In genomic region chr5:114365043-114365752, GRCm38 (mm10) we compare ENCODE assay signal across 9 mouse cellular contexts. TPM values are rescaled to one million over a fixed set of nuclear protein-coding genes. Genes with fewer than 3 reads are reported as not detected.
DNase-seq lines count a peak whose midpoint lies in the region; ATAC-seq lines count a peak whose summit lies in the region.
"Had no signal": no experiment of that assay in that cellular context is flagged by ENCODE, and none has a peak within 500 bp of the region (broad histone marks: within the 10 kb centered on the region; RNA-seq: fewer than 3 reads in every experiment).

No protein-coding gene starts in this region.

- H3K9ac ChIP-seq in heart, embryonic 12.5 days, result no peak overlapping the region
- H3K9ac ChIP-seq in hindbrain, embryonic 11.5 days (ENCODE audit: low read depth, low read length), result no peak overlapping the region

- WGBS in heart, embryonic 12.5 days, result 76% methylated on average over 23 of the region's 23 CpGs
- 97% methylated on average over 23 of the region's 23 CpGs for WGBS in hindbrain, embryonic 11.5 days

- no peak overlapping the region for H3K27ac ChIP-seq in heart, embryonic 12.5 days (ENCODE audit: poor library complexity, severe bottlenecking)
- no peak overlapping the region for H3K27ac ChIP-seq in hindbrain, embryonic 11.5 days (ENCODE audit: low read depth, low read length)

- H3K27me3 ChIP-seq in heart, embryonic 12.5 days (replicated peaks), result no peaks in the 10 kb centered on the region
- H3K27me3 ChIP-seq in hindbrain, embryonic 11.5 days (ENCODE audit: control insufficient read depth, insufficient read depth, low read length), result no peaks in the 10 kb centered on the region

- H3K4me1 ChIP-seq in heart, embryonic 12.5 days (replicated peaks), result peaks cover 23% of the 10 kb centered on the region
- no peaks in the 10 kb centered on the region for H3K4me1 ChIP-seq in hindbrain, embryonic 11.5 days (replicated peaks; ENCODE audit: control insufficient read depth, insufficient read depth, low read length)

- DNase-seq in heart, adult 18-20 months, result peak; percentile 51 to 63
- peak; percentile 72 for DNase-seq in adrenal gland, adult 2 months
- DNase-seq in lung, postnatal 25 days (ENCODE audit: low spot score), result peak; percentile 91
- no peak for DNase-seq in left cerebral cortex, postnatal 4 days
- DNase-seq in layer of hippocampus, adult 18-20 months (ENCODE audit: low spot score in 2 of 2), result no peak
- no peak for DNase-seq in hindbrain, embryonic 11.5 days (ENCODE audit: low spot score)

- intact Hi-C loops in left cerebral cortex, postnatal 4 days (cut with DNase I), result no loop called here

- H3K4me2 ChIP-seq in heart, embryonic 12.5 days, result no peak overlapping the region
- no peak overlapping the region for H3K4me2 ChIP-seq in hindbrain, embryonic 11.5 days (replicated peaks; ENCODE audit: low read depth, low read length)
- H3K4me2 ChIP-seq: midbrain, embryonic 11.5 days had no signal

- no peak overlapping the region for H3K4me3 ChIP-seq in heart, embryonic 12.5 days
- no peak overlapping the region for H3K4me3 ChIP-seq in hindbrain, embryonic 11.5 days (ENCODE audit: low read depth, low read length)

- H3K36me3 ChIP-seq in heart, embryonic 12.5 days, result peaks cover 99% of the 10 kb centered on the region
- H3K36me3 ChIP-seq in hindbrain, embryonic 11.5 days (ENCODE audit: control insufficient read depth, insufficient read depth, low read length), result peaks cover 17% of the 10 kb centered on the region

- ATAC-seq in heart, embryonic 12.5 days (ENCODE audit: insufficient number of reproducible peaks, low FRiP score), result no peak
- ATAC-seq in hematopoietic stem cell, adult 5-6 weeks (replicated peaks in 1 of 2; ENCODE audit: insufficient read depth in 1 of 2, low FRiP score in 2 of 2, low TSS enrichment in 1 of 2, low read depth in 1 of 2, poor library complexity in 2 of 2, severe bottlenecking in 2 of 2), result peak; percentile 57 to 66
- ATAC-seq in hindbrain, embryonic 11.5 days (ENCODE audit: low FRiP score), result no peak

- no peaks in the 10 kb centered on the region for H3K9me3 ChIP-seq in heart, embryonic 12.5 days (replicated peaks)
- H3K9me3 ChIP-seq in hindbrain, embryonic 11.5 days (ENCODE audit: control insufficient read depth, low read length), result no peaks in the 10 kb centered on the region

RNA-seq across cellular contexts. Expression of gene Kctd10, which starts 15.1 kb away (rescaled TPM):
- total RNA-seq in heart, adult 18-20 months (2021), result 10 to 100 TPM; 49.1 to 51.0 TPM
- polyA plus RNA-seq in heart, embryonic 12.5 days (2016; fragmentation: Nextera tagmentation; extraction: Ambion mirVana), result 108 and 111 TPM in 2 replicates
- total RNA-seq in adrenal gland, adult 2 months (2021), result 10 to 100 TPM; 67.0 to 76.7 TPM
- 68.9 and 71.4 TPM in 2 replicates for polyA plus RNA-seq in adrenal gland, adult 2 months (2012; rRNA removed)
- total RNA-seq in hematopoietic stem cell, adult 5-6 weeks (2017), result 70.4 and 72.1 TPM in 2 replicates
- total RNA-seq in left cerebral cortex, postnatal 4 days (2021), result 10 to 100 TPM; 61.6 to 63.0 TPM
- total RNA-seq in layer of hippocampus, adult 18-20 months (2021), result 10 to 100 TPM; 56.9 to 57.8 TPM
- polyA plus RNA-seq in hindbrain, embryonic 11.5 days (2014; fragmentation: Nextera tagmentation; extraction: Ambion mirVana), result 104 and 115 TPM in 2 replicates

RNA-seq across cellular contexts. Expression of gene Ube3b, which starts 15.2 kb away (rescaled TPM):
- 10 to 100 TPM; 98.2 to 98.3 TPM for total RNA-seq in heart, adult 18-20 months (2021)
- polyA plus RNA-seq in heart, embryonic 12.5 days (2016; fragmentation: Nextera tagmentation; extraction: Ambion mirVana), result 57.0 and 63.3 TPM in 2 replicates
- 10 to 100 TPM; 74.6 to 75.4 TPM for total RNA-seq in adrenal gland, adult 2 months (2021)
- polyA plus RNA-seq in adrenal gland, adult 2 months (2012; rRNA removed), result 122 and 137 TPM in 2 replicates
- 18.1 and 21.1 TPM in 2 replicates for total RNA-seq in hematopoietic stem cell, adult 5-6 weeks (2017)
- 10 to 100 TPM; 67.7 to 68.4 TPM for total RNA-seq in left cerebral cortex, postnatal 4 days (2021)
- 10 to 100 TPM; 76.2 to 79.2 TPM for total RNA-seq in layer of hippocampus, adult 18-20 months (2021)
- 37.3 and 48.0 TPM in 2 replicates for polyA plus RNA-seq in hindbrain, embryonic 11.5 days (2014; fragmentation: Nextera tagmentation; extraction: Ambion mirVana)

Comparison
In these comparisons a context has a peak if more than half of its experiments do, and no peak if none do; other contexts are left out.
1. DNase-seq: peak in heart, adult 18-20 months (2 of 2), adrenal gland, adult 2 months (single experiment) and lung, postnatal 25 days (single experiment); none in left cerebral cortex, postnatal 4 days (single experiment), layer of hippocampus, adult 18-20 months (0 of 2) and hindbrain, embryonic 11.5 days (single experiment).
2. ATAC-seq: peak in hematopoietic stem cell, adult 5-6 weeks (2 of 2); none in heart, embryonic 12.5 days (single experiment) and hindbrain, embryonic 11.5 days (single experiment).